Mouse (Mus musculus): ENCODE results near the gene Mlst8. TPM values are rescaled to one million over a fixed set of nuclear protein-coding genes. Genes with fewer than 3 reads are reported as not detected.

The Mlst8 gene
- total and polyA plus RNA-seq, 3 experiments = 10.0 to 24.7 (median 14.0) TPM

GRCm38 (mm10) chr17:24429201-24429983 lies 49.5 kb downstream of the Mlst8 start:
- Histone ChIP-seq H3K4me1 (ENCODE audit: control insufficient read depth in 1 of 2, insufficient read depth in 2 of 2) (peaks cover 0 to 23% of the 10 kb centered on the region in 2 experiments; a peak in 2 of 4 replicates), H3K27me3 (replicated peaks) (no peaks in the 10 kb centered on the region), H3K4me3 (replicated peaks in 1 of 3; ENCODE audit: low read depth in 2 of 3, low read length in 2 of 3, poor library complexity in 1 of 3) (no peak overlapping the region), H3K79me2 (replicated peaks; ENCODE audit: control insufficient read depth, extremely low read depth, insufficient read depth, poor library complexity, severe bottlenecking) (peaks cover 3% of the 10 kb centered on the region), H3K9me3 (replicated peaks; ENCODE audit: low read length) (no peaks in the 10 kb centered on the region), H3K36me3 (replicated peaks in 1 of 2; ENCODE audit: control insufficient read depth in 1 of 2, insufficient read depth in 1 of 2, low read length in 1 of 2) (peaks cover 31 to 59% of the 10 kb centered on the region in 2 experiments), H3K4me2 (ENCODE audit: insufficient read depth, low read depth, poor library complexity, severe bottlenecking) (no peak overlapping the region), H3K27ac (ENCODE audit: insufficient read depth, low read depth) (no peak overlapping the region), H3K9ac (ENCODE audit: insufficient read depth, low read depth) (no peak overlapping the region)
- in situ Hi-C loops (cut with MboI; ENCODE audit: low pct_ligation_motif_present, low pct_unique_long_range_greater_than_20kb, low sequenced_read_pairs) (no loop called here), dilution Hi-C loops (cut with MboI; ENCODE audit: extremely low pct_ligation_motif_present, extremely low pct_unique_long_range_greater_than_20kb, low sequenced_read_pairs) (no loop called here)
- TF ChIP-seq TBP (conservative IDR thresholded peaks at IDR 0.05; ENCODE audit: low read depth, low read length) = no peak
- TF ChIP-seq BHLHE40 (IDR thresholded peaks at IDR 0.05; ENCODE audit: low read depth, low read length) = no peak
- TF ChIP-seq MAFK (IDR thresholded peaks at IDR 0.05; ENCODE audit: insufficient replicate concordance, low read length) = no peak
- TF ChIP-seq ZC3H11A (IDR thresholded peaks at IDR 0.05; ENCODE audit: low read depth, low read length) = no peak
- no peak for TF ChIP-seq CHD1 (IDR thresholded peaks at IDR 0.05; ENCODE audit: low read depth, low read length)
- no peak for TF ChIP-seq MYC (IDR thresholded peaks at IDR 0.05; ENCODE audit: low read depth, low read length)
- DNase-seq (ENCODE audit: extremely low read depth) = no peak

- peaks cover 41 to 60% of the 10 kb centered on the region in 2 experiments for H3K36me3 ChIP-seq (replicated peaks in 1 of 2; ENCODE audit: control insufficient read depth in 1 of 2, insufficient read depth in 1 of 2, low read length in 1 of 2)
- dilution Hi-C loops (cut with MboI; ENCODE audit: extremely low pct_ligation_motif_present, extremely low pct_unique_long_range_greater_than_20kb, low sequenced_read_pairs) (no loop called here), in situ Hi-C loops (cut with MboI; ENCODE audit: low pct_ligation_motif_present, low pct_unique_long_range_greater_than_20kb, low sequenced_read_pairs) (no loop called here)
- peak overlapping the region; percentile 79 for H3K9ac ChIP-seq (ENCODE audit: insufficient read depth, low read depth)
- H3K4me2 ChIP-seq (ENCODE audit: insufficient read depth, low read depth, poor library complexity, severe bottlenecking) = peak overlapping the region; percentile 72
- H3K79me2 ChIP-seq (replicated peaks; ENCODE audit: control insufficient read depth, extremely low read depth, insufficient read depth, poor library complexity, severe bottlenecking) = peaks cover 8% of the 10 kb centered on the region
- H3K27me3 ChIP-seq (replicated peaks) = no peaks in the 10 kb centered on the region
- H3K4me3 ChIP-seq (replicated peaks in 1 of 3; ENCODE audit: low read depth in 2 of 3, low read length in 2 of 3, poor library complexity in 1 of 3) = peak overlapping the region; percentile 80 to 86 (median 85)
- H3K27ac ChIP-seq (ENCODE audit: insufficient read depth, low read depth) = no peak overlapping the region
- peaks cover 0 to 23% of the 10 kb centered on the region in 2 experiments; a peak in 2 of 4 replicates for H3K4me1 ChIP-seq (ENCODE audit: control insufficient read depth in 1 of 2, insufficient read depth in 2 of 2)
- TF ChIP-seq TCF12 (IDR thresholded peaks at IDR 0.05; ENCODE audit: low read depth, low read length) = no peak
- 0 out of 2 replicates have a peak, but pooled peaks have one; percentile 15 for TF ChIP-seq BHLHE40 (IDR thresholded peaks at IDR 0.05; ENCODE audit: low read depth, low read length)
- no peak for TF ChIP-seq MEF2A (IDR thresholded peaks at IDR 0.05; ENCODE audit: borderline replicate concordance, low read depth, low read length)
- 0 out of 2 replicates have a peak, but pooled peaks have one; percentile 63 for TF ChIP-seq MYC (IDR thresholded peaks at IDR 0.05; ENCODE audit: low read depth, low read length)
- TF ChIP-seq SIN3A (IDR thresholded peaks at IDR 0.05; ENCODE audit: low read length) = peak; percentile 60; the same call in 1 of the 2 replicates
- no peak for TF ChIP-seq ZC3H11A (IDR thresholded peaks at IDR 0.05; ENCODE audit: low read depth, low read length)
- no peak for TF ChIP-seq UBTF (IDR thresholded peaks at IDR 0.05; ENCODE audit: low read depth, low read length)
- TF ChIP-seq CHD1 (IDR thresholded peaks at IDR 0.05; ENCODE audit: low read depth, low read length) = peak; percentile 65; the same call in 1 of the 2 replicates
- TF ChIP-seq CTCF (conservative IDR thresholded peaks at IDR 0.05 in 1 of 2, IDR thresholded peaks at IDR 0.05 in 1 of 2; ENCODE audit: low read depth in 2 of 2, low read length in 2 of 2) = no peak
- TF ChIP-seq MXI1 (IDR thresholded peaks at IDR 0.05; ENCODE audit: low read depth, low read length) = peak; percentile 75
- no peak for TF ChIP-seq HCFC1 (IDR thresholded peaks at IDR 0.05; ENCODE audit: low read depth, low read length)
- no peaks in the 10 kb centered on the region for H3K9me3 ChIP-seq (replicated peaks; ENCODE audit: low read length)
- no peak for DNase-seq (ENCODE audit: extremely low read depth)
These were observed 51.7 kb downstream of the Mlst8 start for GRCm38 (mm10) chr17:24427170-24427557.

Data from CH12.LX (cell line).